Mouse (Mus musculus): ENCODE data around the gene Prok2. TPM values are rescaled to one million over a fixed set of nuclear protein-coding genes. Genes with fewer than 3 reads are reported as not detected.
A peak's percentile ranks its signal among the peaks of the same experiment; 100 is the strongest.

Gene Prok2
- polyA plus RNA-seq, 1 experiment from 2014 or later, result 0.07 TPM

DNA sequence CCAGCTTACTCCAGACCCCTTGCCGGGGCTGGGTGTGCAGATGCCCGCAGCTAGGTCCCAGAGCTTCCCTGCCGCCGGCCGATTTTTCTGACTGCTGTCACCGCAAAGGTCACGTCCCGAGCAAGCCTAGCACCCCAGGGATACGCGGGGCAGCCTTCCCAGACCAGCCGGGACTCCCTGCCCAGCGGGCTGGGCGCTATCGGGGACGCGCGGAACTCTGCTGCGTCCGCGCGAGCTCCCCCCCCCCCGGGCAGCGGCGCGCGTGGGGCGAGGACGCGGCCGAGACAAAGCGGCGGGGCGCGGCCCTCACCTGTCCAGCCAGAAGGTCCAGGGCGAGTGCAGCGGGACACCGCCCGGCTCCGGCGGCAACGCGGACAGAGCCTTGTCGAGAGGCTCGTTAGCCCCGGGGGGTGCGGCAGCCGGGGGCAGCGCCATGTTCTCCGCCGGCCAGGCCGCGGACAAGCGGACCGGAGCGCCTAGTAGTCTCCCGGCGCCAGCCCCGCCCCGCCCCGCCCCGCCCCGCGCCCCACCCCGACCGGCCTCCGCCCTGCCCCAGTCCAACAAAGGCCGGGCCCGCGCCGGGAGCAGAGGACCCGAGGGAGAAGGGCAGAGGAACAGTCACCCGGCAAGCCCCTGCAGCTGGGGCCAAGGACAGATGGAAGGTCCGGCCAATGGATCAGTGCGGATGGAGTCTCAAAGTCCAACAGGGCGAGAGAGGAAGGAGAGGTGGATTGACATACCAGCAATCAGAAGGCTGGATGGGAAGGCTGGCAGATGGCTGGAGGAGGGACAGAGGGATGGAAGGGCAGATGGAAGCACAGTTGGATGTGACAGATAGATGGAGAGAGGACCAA is 59.6 kb downstream of the Prok2 start, which contains the start of the genes Eif4e3 and Gm20696:
Eif4e3 (minus strand) TSS at position 454 of the 854 bp plus-strand sequence.
Gm20696 (minus strand) TSS at position 480 of the 854 bp plus-strand sequence.
- Histone ChIP-seq H3K36me3 (ENCODE audit: control insufficient read depth, insufficient read depth) (no peaks in the 10 kb centered on the region), H3K4me2 (ENCODE audit: low read depth, low read length) (peak within 1 kb of the TSS; percentile 71), H3K9me3 (replicated peaks; ENCODE audit: control insufficient read depth, low read length) (no peaks in the 10 kb centered on the region), H3K4me3 (ENCODE audit: low read depth, low read length) (peak within 1 kb of the TSS; percentile 65), H3K27me3 (ENCODE audit: control insufficient read depth, insufficient read depth, low read depth, low read length) (peaks cover 30% of the 10 kb centered on the region), H3K27ac (ENCODE audit: low read length) (no peak within 1 kb of the TSS), H3K4me1 (ENCODE audit: control insufficient read depth, low read depth, low read length) (no peaks in the 10 kb centered on the region), H3K9ac (ENCODE audit: low read depth, low read length) (peak within 1 kb of the TSS; percentile 48; the same call in 1 of the 2 replicates)
- WGBS (ENCODE audit: insufficient replicate concordance), result under 1% methylated on average over 59 of the region's 75 CpGs
- peak; percentile 72 for ATAC-seq (ENCODE audit: low read depth)

DNA sequence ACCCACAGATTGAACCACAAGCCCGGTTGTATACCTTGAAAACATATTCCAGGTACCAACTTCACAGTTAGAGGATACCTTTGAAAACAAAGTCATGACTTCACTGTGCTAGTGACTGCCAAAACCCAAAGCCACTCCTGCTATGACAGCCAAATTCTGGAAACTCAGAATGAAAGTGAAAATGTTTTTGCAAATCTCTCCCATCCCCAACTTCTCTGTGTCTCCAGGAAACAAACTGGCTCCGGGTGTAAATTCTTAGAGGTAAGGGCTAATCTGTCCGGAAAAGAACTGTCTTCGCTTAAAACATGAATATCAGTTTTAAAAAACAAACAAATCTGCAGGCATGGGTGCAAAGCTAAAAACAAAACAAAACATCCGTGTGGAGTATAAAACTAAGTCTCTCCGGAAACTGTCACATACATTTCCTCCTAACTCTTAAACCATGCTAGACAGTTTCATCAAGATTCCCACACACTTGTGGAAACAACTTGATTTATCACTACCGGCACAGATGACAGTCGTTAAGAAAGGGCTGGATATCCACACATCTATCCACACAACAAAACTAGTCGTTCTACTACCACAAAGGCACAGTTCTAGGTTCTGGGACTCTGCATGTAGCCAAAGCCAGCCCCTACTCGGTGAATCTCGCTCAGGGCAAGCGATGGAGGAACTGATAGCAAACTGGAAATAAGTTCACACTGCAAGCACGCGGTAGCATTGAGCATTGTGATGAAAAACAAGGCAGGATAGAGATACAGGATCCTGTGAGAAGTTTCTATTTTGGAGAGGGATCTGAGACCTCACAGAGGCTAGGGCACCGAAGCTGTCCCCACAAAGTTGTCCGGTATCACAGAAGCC is 60.5 kb downstream of the Prok2 start:
- H3K4me3 ChIP-seq (ENCODE audit: low read depth, low read length), result peak overlapping the region; percentile 65
- H3K27ac ChIP-seq (ENCODE audit: low read length), result no peak overlapping the region
- H3K36me3 ChIP-seq (ENCODE audit: control insufficient read depth, insufficient read depth), result no peaks in the 10 kb centered on the region
- peak overlapping the region; percentile 48; the same call in 1 of the 2 replicates for H3K9ac ChIP-seq (ENCODE audit: low read depth, low read length)
- no peak for ATAC-seq (ENCODE audit: low read depth)
- no peaks in the 10 kb centered on the region for H3K4me1 ChIP-seq (ENCODE audit: control insufficient read depth, low read depth, low read length)
- peaks cover 30% of the 10 kb centered on the region for H3K27me3 ChIP-seq (ENCODE audit: control insufficient read depth, insufficient read depth, low read depth, low read length)
- WGBS (ENCODE audit: insufficient replicate concordance), result 15% methylated on average over 16 of the region's 16 CpGs
- H3K9me3 ChIP-seq (replicated peaks; ENCODE audit: control insufficient read depth, low read length), result no peaks in the 10 kb centered on the region
- peak overlapping the region; percentile 71 for H3K4me2 ChIP-seq (ENCODE audit: low read depth, low read length)

DNA sequence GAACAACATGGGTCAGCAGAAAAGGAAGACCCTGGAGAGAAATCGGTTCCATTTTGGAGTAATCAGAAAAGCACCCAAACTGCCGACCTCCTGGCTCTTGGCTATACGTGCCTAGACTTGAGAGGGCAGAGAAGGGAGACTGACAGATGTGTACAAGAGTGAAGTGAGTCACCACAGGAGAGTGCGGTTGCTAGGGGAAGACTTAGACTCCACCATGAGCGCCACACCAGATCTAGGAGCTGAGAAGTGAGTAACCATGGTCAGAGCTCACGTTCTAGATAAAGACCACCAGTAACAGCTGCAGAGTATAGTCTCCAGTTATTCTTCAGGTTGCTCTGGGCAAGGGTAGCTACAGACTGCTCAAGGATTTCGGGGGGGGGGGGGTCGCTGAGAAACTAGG is 63.0 kb downstream of the Prok2 start:
- Histone ChIP-seq H3K36me3 (ENCODE audit: control insufficient read depth, insufficient read depth) (no peaks in the 10 kb centered on the region), H3K4me3 (ENCODE audit: low read depth, low read length) (no peak overlapping the region), H3K9me3 (replicated peaks; ENCODE audit: control insufficient read depth, low read length) (no peaks in the 10 kb centered on the region), H3K27ac (ENCODE audit: low read length) (no peak overlapping the region), H3K4me2 (ENCODE audit: low read depth, low read length) (no peak overlapping the region), H3K9ac (ENCODE audit: low read depth, low read length) (no peak overlapping the region), H3K4me1 (ENCODE audit: control insufficient read depth, low read depth, low read length) (no peaks in the 10 kb centered on the region), H3K27me3 (ENCODE audit: control insufficient read depth, insufficient read depth, low read depth, low read length) (peaks cover 30% of the 10 kb centered on the region)
- ATAC-seq (ENCODE audit: low read depth), result no peak
- 56% methylated on average over 8 of the region's 8 CpGs for WGBS (ENCODE audit: insufficient replicate concordance)

Other genes with a start within 250 kb of the Prok2 start
- 12.3 and 13.6 TPM in 2 replicates for gene Foxp1, start 203.7 kb downstream of the Prok2 start, polyA plus RNA-seq (2015; fragmentation: Nextera tagmentation; extraction: Ambion mirVana)
- 2.4 and 2.7 TPM in 2 replicates for gene Eif4e3, start 59.6 kb downstream of the Prok2 start, polyA plus RNA-seq (2015; fragmentation: Nextera tagmentation; extraction: Ambion mirVana)
- gene Gm20696, start 59.6 kb downstream of the Prok2 start, polyA plus RNA-seq (2015; fragmentation: Nextera tagmentation; extraction: Ambion mirVana), result 0.35 and 0.51 TPM in 2 replicates
- gene Gpr27, start 33.7 kb downstream of the Prok2 start, polyA plus RNA-seq (2015; fragmentation: Nextera tagmentation; extraction: Ambion mirVana), result 0.04 TPM in 1 of 2 replicates, not detected in the other

All from liver, embryonic 16.5 days (tissue).